Mouse (Mus musculus): ENCODE measurements around the gene Ndufv1. TPM values are rescaled to one million over a fixed set of nuclear protein-coding genes. Genes with fewer than 3 reads are reported as not detected.
"Not testable (repeated sequence)": the region's sequence is repeated elsewhere in the genome, so short reads cannot be mapped to it uniquely, and the experiment has no call there.

The Ndufv1 gene
- total and polyA plus RNA-seq, 3 experiments: 84.1 to 338 (median 191) TPM

GRCm38 (mm10) chr19:3964030-3964429 lies 48.6 kb downstream of the Ndufv1 start:
- ATAC-seq (ENCODE audit: extremely low read depth, insufficient number of reproducible peaks, low FRiP score, poor library complexity, severe bottlenecking) (no peak), DNase-seq (ENCODE audit: low spot score) (no peak)
- H3K4me1 ChIP-seq (ENCODE audit: insufficient read depth, low read depth, low read length): no peaks in the 10 kb centered on the region
- peaks cover 25% of the 10 kb centered on the region; the same call in 1 of the 2 replicates for H3K27me3 ChIP-seq (ENCODE audit: insufficient read depth, low read length)
- H3K36me3 ChIP-seq (replicated peaks): no peaks in the 10 kb centered on the region
- no peak overlapping the region for H3K4me3 ChIP-seq (ENCODE audit: low read depth, low read length)
- TF ChIP-seq TAL1 (conservative IDR thresholded peaks at IDR 0.05; ENCODE audit: low read depth, low read length) (no peak), GATA1 (IDR thresholded peaks at IDR 0.05; ENCODE audit: borderline replicate concordance, low read length) (no peak), CTCF (IDR thresholded peaks at IDR 0.05; ENCODE audit: low read depth, low read length) (no peak), GATA2 (IDR thresholded peaks at IDR 0.05; ENCODE audit: borderline replicate concordance, low read depth, low read length) (no peak), POLR2AphosphoS5 (IDR thresholded peaks at IDR 0.05; ENCODE audit: insufficient replicate concordance, low read depth, low read length) (no peak)
- no peaks in the 10 kb centered on the region; the same call in 1 of the 2 replicates for H3K9me3 ChIP-seq (replicated peaks)

- DNase-seq (ENCODE audit: low spot score) (no peak), ATAC-seq (ENCODE audit: extremely low read depth, insufficient number of reproducible peaks, low FRiP score, poor library complexity, severe bottlenecking) (no peak)
- TF ChIP-seq POLR2AphosphoS5 (IDR thresholded peaks at IDR 0.05; ENCODE audit: insufficient replicate concordance, low read depth, low read length) (no peak), GATA1 (IDR thresholded peaks at IDR 0.05; ENCODE audit: borderline replicate concordance, low read length) (no peak), TAL1 (conservative IDR thresholded peaks at IDR 0.05; ENCODE audit: low read depth, low read length) (no peak), CTCF (IDR thresholded peaks at IDR 0.05; ENCODE audit: low read depth, low read length) (no peak), GATA2 (IDR thresholded peaks at IDR 0.05; ENCODE audit: borderline replicate concordance, low read depth, low read length) (no peak)
- no peak overlapping the region for H3K4me3 ChIP-seq (ENCODE audit: low read depth, low read length)
- no peaks in the 10 kb centered on the region for H3K36me3 ChIP-seq (replicated peaks)
- no peaks in the 10 kb centered on the region; the same call in 1 of the 2 replicates for H3K9me3 ChIP-seq (replicated peaks)
- no peaks in the 10 kb centered on the region for H3K4me1 ChIP-seq (ENCODE audit: insufficient read depth, low read depth, low read length)
- H3K27me3 ChIP-seq (ENCODE audit: insufficient read depth, low read length): peaks cover 20% of the 10 kb centered on the region; the same call in 1 of the 2 replicates
Measured at GRCm38 (mm10) chr19:3962469-3962868, 50.1 kb downstream of the Ndufv1 start.

- not testable (repeated sequence) for H3K9me3 ChIP-seq (replicated peaks); DNase-seq (ENCODE audit: low spot score); H3K36me3 ChIP-seq (replicated peaks); H3K4me1 ChIP-seq (ENCODE audit: insufficient read depth, low read depth, low read length); ATAC-seq (ENCODE audit: extremely low read depth, insufficient number of reproducible peaks, low FRiP score, poor library complexity, severe bottlenecking); H3K4me3 ChIP-seq (ENCODE audit: low read depth, low read length)
- H3K27me3 ChIP-seq (ENCODE audit: insufficient read depth, low read length): peaks cover 17% of the 10 kb centered on the region; the same call in 1 of the 2 replicates
Measured at GRCm38 (mm10) chr19:3961805-3962204, 50.8 kb downstream of the Ndufv1 start.

GRCm38 (mm10) chr19:3960211-3960610 lies 52.4 kb downstream of the Ndufv1 start:
- Histone ChIP-seq H3K36me3 (replicated peaks) (no peaks in the 10 kb centered on the region), H3K4me1 (ENCODE audit: insufficient read depth, low read depth, low read length) (no peaks in the 10 kb centered on the region), H3K27me3 (ENCODE audit: insufficient read depth, low read length) (peaks cover 16% of the 10 kb centered on the region; the same call in 1 of the 2 replicates), H3K4me3 (ENCODE audit: low read depth, low read length) (no peak overlapping the region), H3K9me3 (replicated peaks) (no peaks in the 10 kb centered on the region; the same call in 1 of the 2 replicates)
- TF ChIP-seq TAL1 (conservative IDR thresholded peaks at IDR 0.05; ENCODE audit: low read depth, low read length) (no peak), GATA1 (IDR thresholded peaks at IDR 0.05; ENCODE audit: borderline replicate concordance, low read length) (no peak), CTCF (IDR thresholded peaks at IDR 0.05; ENCODE audit: low read depth, low read length) (no peak)
- ATAC-seq (ENCODE audit: extremely low read depth, insufficient number of reproducible peaks, low FRiP score, poor library complexity, severe bottlenecking) (no peak), DNase-seq (ENCODE audit: low spot score) (no peak)

GRCm38 (mm10) chr19:3959030-3959429 lies 53.6 kb downstream of the Ndufv1 start:
- Histone ChIP-seq H3K36me3 (replicated peaks) (no peaks in the 10 kb centered on the region), H3K4me1 (ENCODE audit: insufficient read depth, low read depth, low read length) (no peaks in the 10 kb centered on the region), H3K4me3 (ENCODE audit: low read depth, low read length) (no peak overlapping the region), H3K27me3 (ENCODE audit: insufficient read depth, low read length) (peaks cover 22% of the 10 kb centered on the region; the same call in 1 of the 2 replicates), H3K9me3 (replicated peaks) (no peaks in the 10 kb centered on the region; the same call in 1 of the 2 replicates)
- no peak for TF ChIP-seq POLR2AphosphoS5 (IDR thresholded peaks at IDR 0.05; ENCODE audit: insufficient replicate concordance, low read depth, low read length)
- ATAC-seq (ENCODE audit: extremely low read depth, insufficient number of reproducible peaks, low FRiP score, poor library complexity, severe bottlenecking): no peak
- no peak for DNase-seq (ENCODE audit: low spot score)

- H3K4me3 ChIP-seq (ENCODE audit: low read depth, low read length): no peak within 1 kb of the TSS
- DNase-seq (ENCODE audit: low spot score): no peak
- no peaks in the 10 kb centered on the region for H3K36me3 ChIP-seq (replicated peaks)
- peaks cover 22% of the 10 kb centered on the region; the same call in 1 of the 2 replicates for H3K27me3 ChIP-seq (ENCODE audit: insufficient read depth, low read length)
- ATAC-seq (ENCODE audit: extremely low read depth, insufficient number of reproducible peaks, low FRiP score, poor library complexity, severe bottlenecking): no peak
- TF ChIP-seq GATA1 (IDR thresholded peaks at IDR 0.05; ENCODE audit: borderline replicate concordance, low read length): no peak
- no peak for TF ChIP-seq CTCF (IDR thresholded peaks at IDR 0.05; ENCODE audit: low read depth, low read length)
- no peak for TF ChIP-seq GATA2 (IDR thresholded peaks at IDR 0.05; ENCODE audit: borderline replicate concordance, low read depth, low read length)
- TF ChIP-seq POLR2AphosphoS5 (IDR thresholded peaks at IDR 0.05; ENCODE audit: insufficient replicate concordance, low read depth, low read length): no peak
- TF ChIP-seq TAL1 (conservative IDR thresholded peaks at IDR 0.05; ENCODE audit: low read depth, low read length): no peak
- H3K4me1 ChIP-seq (ENCODE audit: insufficient read depth, low read depth, low read length): no peaks in the 10 kb centered on the region
- no peaks in the 10 kb centered on the region; the same call in 1 of the 2 replicates for H3K9me3 ChIP-seq (replicated peaks)
Measured at GRCm38 (mm10) chr19:3958470-3958869, 54.1 kb downstream of the Ndufv1 start, which contains the start of gene Aldh3b3. Gene Aldh3b3, plus strand, starts transcription at chr19:3958645.

Other genes with a start within 250 kb of the Ndufv1 start
Only the 20 nearest of the 32 such genes appear.
- gene Tcirg1, start 105.7 kb downstream of the Ndufv1 start, total RNA-seq (2014; fragmentation: Nextera tagmentation): 30.7 and 37.5 TPM in 2 replicates
- 37.0 and 48.5 TPM in 2 replicates for gene Tcirg1, start 105.7 kb downstream of the Ndufv1 start, total RNA-seq (2017)
- 36.5 and 43.9 TPM in 2 replicates for gene Tcirg1, start 105.7 kb downstream of the Ndufv1 start, polyA plus RNA-seq (2012)
- 200 and 270 TPM in 2 replicates for gene Ndufs8, start 100.0 kb downstream of the Ndufv1 start, total RNA-seq (2014; fragmentation: Nextera tagmentation)
- 89.6 and 99.1 TPM in 2 replicates for gene Ndufs8, start 100.0 kb downstream of the Ndufv1 start, total RNA-seq (2017)
- 45.0 and 128 TPM in 2 replicates for gene Ndufs8, start 100.0 kb downstream of the Ndufv1 start, polyA plus RNA-seq (2012)
- gene Aldh3b1, start 83.0 kb downstream of the Ndufv1 start, total RNA-seq (2014; fragmentation: Nextera tagmentation): not detected in 2 replicates
- 0.12 TPM in 1 of 2 replicates, not detected in the other for gene Aldh3b1, start 83.0 kb downstream of the Ndufv1 start, total RNA-seq (2017)
- not detected in 2 replicates for gene Aldh3b1, start 83.0 kb downstream of the Ndufv1 start, polyA plus RNA-seq (2012)
- gene Unc93b1, start 77.6 kb downstream of the Ndufv1 start, total RNA-seq (2014; fragmentation: Nextera tagmentation): 0.53 TPM in 1 of 2 replicates, not detected in the other
- gene Unc93b1, start 77.6 kb downstream of the Ndufv1 start, total RNA-seq (2017): 0.22 TPM in 1 of 2 replicates, not detected in the other
- 0.16 and 0.24 TPM in 2 replicates for gene Unc93b1, start 77.6 kb downstream of the Ndufv1 start, polyA plus RNA-seq (2012)
- not detected in 2 replicates for gene Aldh3b3, start 54.2 kb downstream of the Ndufv1 start, total RNA-seq (2014; fragmentation: Nextera tagmentation)
- gene Aldh3b3, start 54.2 kb downstream of the Ndufv1 start, total RNA-seq (2017): 0.06 and 0.11 TPM in 2 replicates
- not detected in 2 replicates for gene Aldh3b3, start 54.2 kb downstream of the Ndufv1 start, polyA plus RNA-seq (2012)
- not detected in 2 replicates for gene Aldh3b2, start 40.5 kb downstream of the Ndufv1 start, total RNA-seq (2014; fragmentation: Nextera tagmentation)
- 0.06 and 0.11 TPM in 2 replicates for gene Aldh3b2, start 40.5 kb downstream of the Ndufv1 start, total RNA-seq (2017)
- not detected in 2 replicates for gene Aldh3b2, start 40.5 kb downstream of the Ndufv1 start, polyA plus RNA-seq (2012)
- 7.4 and 10.2 TPM in 2 replicates for gene Acy3, start 26.2 kb downstream of the Ndufv1 start, total RNA-seq (2014; fragmentation: Nextera tagmentation)
- gene Acy3, start 26.2 kb downstream of the Ndufv1 start, total RNA-seq (2017): 0.55 and 0.70 TPM in 2 replicates
- gene Acy3, start 26.2 kb downstream of the Ndufv1 start, polyA plus RNA-seq (2012): 3.8 TPM in 2 replicates
- not detected in 2 replicates for gene Tbx10, start 20.1 kb downstream of the Ndufv1 start, total RNA-seq (2014; fragmentation: Nextera tagmentation)
- gene Tbx10, start 20.1 kb downstream of the Ndufv1 start, total RNA-seq (2017): 0.06 TPM in 1 of 2 replicates, not detected in the other
- not detected in 2 replicates for gene Tbx10, start 20.1 kb downstream of the Ndufv1 start, polyA plus RNA-seq (2012)
- 11.0 and 13.1 TPM in 2 replicates for gene Nudt8, start 12.2 kb downstream of the Ndufv1 start, total RNA-seq (2014; fragmentation: Nextera tagmentation)
- gene Nudt8, start 12.2 kb downstream of the Ndufv1 start, total RNA-seq (2017): 11.7 and 19.5 TPM in 2 replicates
- gene Nudt8, start 12.2 kb downstream of the Ndufv1 start, polyA plus RNA-seq (2012): 22.4 and 24.1 TPM in 2 replicates
- gene Gm49405, start 12.2 kb downstream of the Ndufv1 start, total RNA-seq (2014; fragmentation: Nextera tagmentation): 1.9 and 3.2 TPM in 2 replicates
- gene Gm49405, start 12.2 kb downstream of the Ndufv1 start, total RNA-seq (2017): 1.2 and 1.7 TPM in 2 replicates
- 3.7 and 4.7 TPM in 2 replicates for gene Gm49405, start 12.2 kb downstream of the Ndufv1 start, polyA plus RNA-seq (2012)
- 4.7 and 5.4 TPM in 2 replicates for gene Doc2g, start 9.5 kb downstream of the Ndufv1 start, total RNA-seq (2014; fragmentation: Nextera tagmentation)
- 1.9 and 3.3 TPM in 2 replicates for gene Doc2g, start 9.5 kb downstream of the Ndufv1 start, total RNA-seq (2017)
- gene Doc2g, start 9.5 kb downstream of the Ndufv1 start, polyA plus RNA-seq (2012): 10.0 and 10.1 TPM in 2 replicates
- gene Gstp1, start 25.2 kb upstream of the Ndufv1 start, total RNA-seq (2014; fragmentation: Nextera tagmentation): 48.7 and 86.5 TPM in 2 replicates
- 36.8 and 46.2 TPM in 2 replicates for gene Gstp1, start 25.2 kb upstream of the Ndufv1 start, total RNA-seq (2017)
- gene Gstp1, start 25.2 kb upstream of the Ndufv1 start, polyA plus RNA-seq (2012): 38.7 and 64.2 TPM in 2 replicates
- gene Gstp2, start 33.2 kb upstream of the Ndufv1 start, total RNA-seq (2014; fragmentation: Nextera tagmentation): 29.9 TPM in 1 of 2 replicates, not detected in the other
- gene Gstp2, start 33.2 kb upstream of the Ndufv1 start, total RNA-seq (2017): not detected in 2 replicates
- gene Gstp2, start 33.2 kb upstream of the Ndufv1 start, polyA plus RNA-seq (2012): 0.28 TPM in 1 of 2 replicates, not detected in the other
- gene Gstp3, start 46.8 kb upstream of the Ndufv1 start, total RNA-seq (2014; fragmentation: Nextera tagmentation): 38.1 and 40.8 TPM in 2 replicates
- 21.0 and 24.6 TPM in 2 replicates for gene Gstp3, start 46.8 kb upstream of the Ndufv1 start, total RNA-seq (2017)
- gene Gstp3, start 46.8 kb upstream of the Ndufv1 start, polyA plus RNA-seq (2012): 5.6 and 9.3 TPM in 2 replicates
- not detected in 2 replicates for gene Cabp2, start 68.8 kb upstream of the Ndufv1 start, total RNA-seq (2014; fragmentation: Nextera tagmentation)
- gene Cabp2, start 68.8 kb upstream of the Ndufv1 start, total RNA-seq (2017): not detected in 2 replicates
- not detected in 2 replicates for gene Cabp2, start 68.8 kb upstream of the Ndufv1 start, polyA plus RNA-seq (2012)
- 36.6 and 40.9 TPM in 2 replicates for gene Cdk2ap2, start 84.4 kb upstream of the Ndufv1 start, total RNA-seq (2014; fragmentation: Nextera tagmentation)
- gene Cdk2ap2, start 84.4 kb upstream of the Ndufv1 start, total RNA-seq (2017): 25.4 and 30.7 TPM in 2 replicates
- 59.9 and 60.2 TPM in 2 replicates for gene Cdk2ap2, start 84.4 kb upstream of the Ndufv1 start, polyA plus RNA-seq (2012)
- gene Pitpnm1, start 87.2 kb upstream of the Ndufv1 start, total RNA-seq (2014; fragmentation: Nextera tagmentation): 22.2 and 29.9 TPM in 2 replicates
- 12.9 and 17.8 TPM in 2 replicates for gene Pitpnm1, start 87.2 kb upstream of the Ndufv1 start, total RNA-seq (2017)
- 48.7 and 61.2 TPM in 2 replicates for gene Pitpnm1, start 87.2 kb upstream of the Ndufv1 start, polyA plus RNA-seq (2012)
- 36.8 and 39.9 TPM in 2 replicates for gene Aip, start 113.1 kb upstream of the Ndufv1 start, total RNA-seq (2014; fragmentation: Nextera tagmentation)
- gene Aip, start 113.1 kb upstream of the Ndufv1 start, total RNA-seq (2017): 22.3 and 23.9 TPM in 2 replicates
- gene Aip, start 113.1 kb upstream of the Ndufv1 start, polyA plus RNA-seq (2012): 86.6 and 92.9 TPM in 2 replicates
- gene Gpr152, start 127.0 kb upstream of the Ndufv1 start, total RNA-seq (2014; fragmentation: Nextera tagmentation): not detected in 2 replicates
- 0.11 TPM in 1 of 2 replicates, not detected in the other for gene Gpr152, start 127.0 kb upstream of the Ndufv1 start, total RNA-seq (2017)
- not detected in 2 replicates for gene Gpr152, start 127.0 kb upstream of the Ndufv1 start, polyA plus RNA-seq (2012)
- gene Cabp4, start 131.2 kb upstream of the Ndufv1 start, total RNA-seq (2014; fragmentation: Nextera tagmentation): 0.75 TPM in 1 of 2 replicates, not detected in the other
- gene Cabp4, start 131.2 kb upstream of the Ndufv1 start, total RNA-seq (2017): 0.11 TPM in 1 of 2 replicates, not detected in the other
- 0.03 TPM in 1 of 2 replicates, not detected in the other for gene Cabp4, start 131.2 kb upstream of the Ndufv1 start, polyA plus RNA-seq (2012)